Mouse (Mus musculus): ENCODE measurements at regions not wholly inside any gene's neighbourhood (a gene's known extent, or its start where the extent isn't known, plus 50 kb on each side); places are given as distances from the start of the nearest gene placed in this dataset.

- in situ Hi-C loops (cut with MboI; ENCODE audit: unreplicated experiment in 2 of 2), result no loop called here
These were observed 62.3 kb upstream of the Agr3 start for GRCm38 (mm10) chr12:35863141-35863540.

GRCm38 (mm10) chr12:35853159-35853558 is 72.3 kb upstream of the Agr3 start:
- in situ Hi-C loops (cut with MboI; ENCODE audit: unreplicated experiment in 2 of 2), result no loop called here

- in situ Hi-C loops (cut with MboI; ENCODE audit: unreplicated experiment in 2 of 2), result loop anchor here in 1 of 2 experiments (25.0 kb wide), 2 partner anchors 535 to 1185 kb away; no protein-coding TSS in a partner anchor
These were observed 78.4 kb upstream of the Agr3 start for GRCm38 (mm10) chr12:35846905-35847610.

- in situ Hi-C loops (cut with MboI; ENCODE audit: unreplicated experiment in 2 of 2), result loop anchor here (10.0 to 25.0 kb wide), 3 partner anchors 525 to 1175 kb away; no protein-coding TSS in a partner anchor
These were observed 88.5 kb upstream of the Agr3 start for GRCm38 (mm10) chr12:35836946-35837345.

GRCm38 (mm10) chr12:35833285-35833684 is 92.1 kb upstream of the Agr3 start:
- in situ Hi-C loops (cut with MboI; ENCODE audit: unreplicated experiment in 2 of 2), result loop anchor here (5.0 to 25.0 kb wide), 7 partner anchors 59 to 1171 kb away; no protein-coding TSS in a partner anchor

GRCm38 (mm10) chr12:35831922-35832512 is 93.4 kb upstream of the Agr3 start:
- in situ Hi-C loops (cut with MboI; ENCODE audit: unreplicated experiment in 2 of 2), result loop anchor here (5.0 to 25.0 kb wide), 7 partner anchors 60 to 1170 kb away; no protein-coding TSS in a partner anchor

- in situ Hi-C loops (cut with MboI; ENCODE audit: unreplicated experiment in 2 of 2), result loop anchor here (5.0 to 25.0 kb wide), 7 partner anchors 61 to 1169 kb away; no protein-coding TSS in a partner anchor
These were observed 94.2 kb upstream of the Agr3 start for GRCm38 (mm10) chr12:35831268-35831667.

- in situ Hi-C loops (cut with MboI; ENCODE audit: unreplicated experiment in 2 of 2), result loop anchor here in 1 of 2 experiments (25.0 kb wide), 2 partner anchors 515 to 1165 kb away; no protein-coding TSS in a partner anchor
These were observed 97.6 kb upstream of the Agr3 start for GRCm38 (mm10) chr12:35827797-35828196.

GRCm38 (mm10) chr12:35826990-35827389 is 98.4 kb upstream of the Agr3 start:
- in situ Hi-C loops (cut with MboI; ENCODE audit: unreplicated experiment in 2 of 2), result loop anchor here in 1 of 2 experiments (25.0 kb wide), 2 partner anchors 515 to 1165 kb away; no protein-coding TSS in a partner anchor

GRCm38 (mm10) chr12:35824587-35824987 is 100.8 kb upstream of the Agr3 start:
- in situ Hi-C loops (cut with MboI; ENCODE audit: unreplicated experiment in 2 of 2), result no loop called here

- in situ Hi-C loops (cut with MboI; ENCODE audit: unreplicated experiment in 2 of 2), result no loop called here
These were observed 126.2 kb upstream of the Agr3 start for GRCm38 (mm10) chr12:35799261-35799660.

GRCm38 (mm10) chr12:35775396-35775795 is 150.0 kb upstream of the Agr3 start:
- in situ Hi-C loops (cut with MboI; ENCODE audit: unreplicated experiment in 2 of 2), result no loop called here

- in situ Hi-C loops (cut with MboI; ENCODE audit: unreplicated experiment in 2 of 2), result no loop called here
These were observed 154.9 kb upstream of the Agr3 start for GRCm38 (mm10) chr12:35770387-35771024.

GRCm38 (mm10) chr12:35758916-35759315 is 166.5 kb upstream of the Agr3 start:
- in situ Hi-C loops (cut with MboI; ENCODE audit: unreplicated experiment in 2 of 2), result no loop called here

- in situ Hi-C loops (cut with MboI; ENCODE audit: unreplicated experiment in 2 of 2), result no loop called here
These were observed 170.3 kb upstream of the Agr3 start for GRCm38 (mm10) chr12:35755159-35755558.

- in situ Hi-C loops (cut with MboI; ENCODE audit: unreplicated experiment in 2 of 2), result no loop called here
These were observed 177.4 kb upstream of the Agr3 start for GRCm38 (mm10) chr12:35747997-35748396.

GRCm38 (mm10) chr12:35746691-35747299 is 178.6 kb upstream of the Agr3 start:
- in situ Hi-C loops (cut with MboI; ENCODE audit: unreplicated experiment in 2 of 2), result no loop called here

- in situ Hi-C loops (cut with MboI; ENCODE audit: unreplicated experiment in 2 of 2), result no loop called here
These were observed 182.7 kb upstream of the Agr3 start for GRCm38 (mm10) chr12:35742729-35743128.

GRCm38 (mm10) chr12:35736427-35736826 is 189.0 kb upstream of the Agr3 start:
- in situ Hi-C loops (cut with MboI; ENCODE audit: unreplicated experiment in 2 of 2), result no loop called here

- in situ Hi-C loops (cut with MboI; ENCODE audit: unreplicated experiment in 2 of 2), result no loop called here
These were observed 190.4 kb upstream of the Agr3 start for GRCm38 (mm10) chr12:35735002-35735401.

- in situ Hi-C loops (cut with MboI; ENCODE audit: unreplicated experiment in 2 of 2), result no loop called here
These were observed 191.0 kb upstream of the Agr3 start for GRCm38 (mm10) chr12:35734371-35734770.
